Mouse (Mus musculus): ENCODE measurements around the gene Zfp12. TPM values are rescaled to one million over a fixed set of nuclear protein-coding genes. Genes with fewer than 3 reads are reported as not detected.
"Not testable (repeated sequence)": the region's sequence is repeated elsewhere in the genome, so short reads cannot be mapped to it uniquely, and the experiment has no call there.

Gene Zfp12
- polyA plus RNA-seq (2016; fragmentation: Nextera tagmentation; extraction: Ambion mirVana), result 19.5 and 22.2 TPM in 2 replicates

GRCm38 (mm10) chr5:143235028-143235693, at the start of gene Zfp12:
TSS of gene Zfp12 (plus strand) at chr5:143235163.
- DNase-seq (ENCODE audit: low spot score), result peak; percentile 94
- Histone ChIP-seq H3K4me3 (peak within 1 kb of the TSS; percentile 81), H3K27ac (peak within 1 kb of the TSS; percentile 96), H3K36me3 (peaks cover 35% of the 10 kb centered on the region), H3K27me3 (ENCODE audit: low read depth, poor library complexity, severe bottlenecking) (no peaks in the 10 kb centered on the region), H3K9me3 (replicated peaks) (no peaks in the 10 kb centered on the region), H3K4me1 (peaks cover 26% of the 10 kb centered on the region)
- under 1% methylated on average over 58 of the region's 58 CpGs for WGBS

- not testable (repeated sequence) for H3K4me3 ChIP-seq; DNase-seq (ENCODE audit: low spot score); H3K36me3 ChIP-seq; H3K27ac ChIP-seq; H3K27me3 ChIP-seq (ENCODE audit: low read depth, poor library complexity, severe bottlenecking); H3K4me1 ChIP-seq; H3K9me3 ChIP-seq (replicated peaks)
- 82% methylated on average over 1 of the region's 1 CpGs for WGBS
These were observed 46.9 kb upstream of the Zfp12 start for GRCm38 (mm10) chr5:143188014-143188413.

GRCm38 (mm10) chr5:143192806-143193205, 42.2 kb upstream of the Zfp12 start:
- H3K9me3 ChIP-seq (replicated peaks), result no peaks in the 10 kb centered on the region
- no peaks in the 10 kb centered on the region for H3K36me3 ChIP-seq
- WGBS, result 91% methylated on average over 8 of the region's 8 CpGs
- no peaks in the 10 kb centered on the region for H3K27me3 ChIP-seq (ENCODE audit: low read depth, poor library complexity, severe bottlenecking)
- H3K27ac ChIP-seq, result no peak overlapping the region
- DNase-seq (ENCODE audit: low spot score), result no peak
- H3K4me1 ChIP-seq, result no peaks in the 10 kb centered on the region
- no peak overlapping the region for H3K4me3 ChIP-seq

GRCm38 (mm10) chr5:143194747-143195146, 40.2 kb upstream of the Zfp12 start:
- 67% methylated on average over 8 of the region's 8 CpGs for WGBS
- not testable (repeated sequence) for H3K27me3 ChIP-seq (ENCODE audit: low read depth, poor library complexity, severe bottlenecking); H3K9me3 ChIP-seq (replicated peaks); H3K4me1 ChIP-seq; H3K27ac ChIP-seq; H3K4me3 ChIP-seq; DNase-seq (ENCODE audit: low spot score); H3K36me3 ChIP-seq

GRCm38 (mm10) chr5:143195166-143195565, 39.8 kb upstream of the Zfp12 start:
- Histone ChIP-seq H3K4me1 (no peaks in the 10 kb centered on the region), H3K36me3 (no peaks in the 10 kb centered on the region), H3K9me3 (replicated peaks) (no peaks in the 10 kb centered on the region), H3K27me3 (ENCODE audit: low read depth, poor library complexity, severe bottlenecking) (no peaks in the 10 kb centered on the region), H3K4me3 (no peak overlapping the region), H3K27ac (no peak overlapping the region)
- no peak for DNase-seq (ENCODE audit: low spot score)
- 75% methylated on average over 2 of the region's 2 CpGs for WGBS

- WGBS, result 93% methylated on average over 4 of the region's 4 CpGs
- Histone ChIP-seq H3K27me3 (ENCODE audit: low read depth, poor library complexity, severe bottlenecking) (no peaks in the 10 kb centered on the region), H3K27ac (no peak overlapping the region), H3K36me3 (no peaks in the 10 kb centered on the region), H3K4me1 (no peaks in the 10 kb centered on the region), H3K4me3 (no peak overlapping the region), H3K9me3 (replicated peaks) (no peaks in the 10 kb centered on the region)
- no peak for DNase-seq (ENCODE audit: low spot score)
These were observed 38.5 kb upstream of the Zfp12 start for GRCm38 (mm10) chr5:143196506-143196905.

- Histone ChIP-seq H3K27me3 (ENCODE audit: low read depth, poor library complexity, severe bottlenecking) (no peaks in the 10 kb centered on the region), H3K9me3 (replicated peaks) (peaks cover 6% of the 10 kb centered on the region; the same call in 1 of the 2 replicates), H3K4me3 (no peak overlapping the region), H3K4me1 (no peaks in the 10 kb centered on the region), H3K27ac (no peak overlapping the region), H3K36me3 (no peaks in the 10 kb centered on the region)
- 78% methylated on average over 3 of the region's 3 CpGs for WGBS
- no peak for DNase-seq (ENCODE audit: low spot score)
These were observed 29.9 kb upstream of the Zfp12 start for GRCm38 (mm10) chr5:143205015-143205414.

GRCm38 (mm10) chr5:143213832-143214231, 21.1 kb upstream of the Zfp12 start:
- no peak for DNase-seq (ENCODE audit: low spot score)
- no peaks in the 10 kb centered on the region for H3K27me3 ChIP-seq (ENCODE audit: low read depth, poor library complexity, severe bottlenecking)
- H3K4me1 ChIP-seq, result no peaks in the 10 kb centered on the region
- H3K36me3 ChIP-seq, result no peaks in the 10 kb centered on the region
- peaks cover 2% of the 10 kb centered on the region; the same call in 1 of the 2 replicates for H3K9me3 ChIP-seq (replicated peaks)
- H3K27ac ChIP-seq, result no peak overlapping the region
- H3K4me3 ChIP-seq, result no peak overlapping the region
- WGBS, result 68% methylated on average over 2 of the region's 2 CpGs

GRCm38 (mm10) chr5:143220996-143221395, 14.0 kb upstream of the Zfp12 start:
- no peaks in the 10 kb centered on the region for H3K27me3 ChIP-seq (ENCODE audit: low read depth, poor library complexity, severe bottlenecking)
- no peaks in the 10 kb centered on the region for H3K4me1 ChIP-seq
- no peak for DNase-seq (ENCODE audit: low spot score)
- H3K4me3 ChIP-seq, result no peak overlapping the region
- no peaks in the 10 kb centered on the region for H3K36me3 ChIP-seq
- H3K27ac ChIP-seq, result no peak overlapping the region
- H3K9me3 ChIP-seq (replicated peaks), result no peaks in the 10 kb centered on the region
- 83% methylated on average over 5 of the region's 5 CpGs for WGBS

- WGBS, result 78% methylated on average over 1 of the region's 1 CpGs
- Histone ChIP-seq H3K9me3 (replicated peaks) (no peaks in the 10 kb centered on the region), H3K27ac (no peak overlapping the region), H3K4me3 (no peak overlapping the region), H3K4me1 (no peaks in the 10 kb centered on the region), H3K27me3 (ENCODE audit: low read depth, poor library complexity, severe bottlenecking) (no peaks in the 10 kb centered on the region), H3K36me3 (no peaks in the 10 kb centered on the region)
- no peak for DNase-seq (ENCODE audit: low spot score)
These were observed 12.7 kb upstream of the Zfp12 start for GRCm38 (mm10) chr5:143222287-143222686.

- WGBS, result 88% methylated on average over 3 of the region's 3 CpGs
- no peaks in the 10 kb centered on the region for H3K27me3 ChIP-seq (ENCODE audit: low read depth, poor library complexity, severe bottlenecking)
- H3K9me3 ChIP-seq (replicated peaks), result no peaks in the 10 kb centered on the region
- H3K4me1 ChIP-seq, result no peaks in the 10 kb centered on the region
- H3K27ac ChIP-seq, result no peak within 1 kb of the TSS
- no peak for DNase-seq (ENCODE audit: low spot score)
- no peak within 1 kb of the TSS for H3K4me3 ChIP-seq
- no peaks in the 10 kb centered on the region for H3K36me3 ChIP-seq
These were observed 8.2 kb upstream of the Zfp12 start, which contains the start of gene Spdye4a for GRCm38 (mm10) chr5:143226790-143227189. TSS of gene Spdye4a (minus strand) at chr5:143226890.

- Histone ChIP-seq H3K36me3 (peaks cover 44% of the 10 kb centered on the region), H3K4me3 (peak overlapping the region; percentile 81), H3K27me3 (ENCODE audit: low read depth, poor library complexity, severe bottlenecking) (no peaks in the 10 kb centered on the region), H3K4me1 (peaks cover 26% of the 10 kb centered on the region), H3K27ac (peak overlapping the region; percentile 96; the same call in 1 of the 2 replicates), H3K9me3 (replicated peaks) (no peaks in the 10 kb centered on the region)
- 61% methylated on average over 9 of the region's 9 CpGs for WGBS
- DNase-seq (ENCODE audit: low spot score), result no peak
These were observed 1.1 kb downstream of the Zfp12 start for GRCm38 (mm10) chr5:143236036-143236435.

GRCm38 (mm10) chr5:143244926-143245325, 10.0 kb downstream of the Zfp12 start:
- no peak for DNase-seq (ENCODE audit: low spot score)
- H3K27me3 ChIP-seq (ENCODE audit: low read depth, poor library complexity, severe bottlenecking), result peaks cover 4% of the 10 kb centered on the region; the same call in 1 of the 2 replicates
- no peak overlapping the region for H3K4me3 ChIP-seq
- 97% methylated on average over 26 of the region's 26 CpGs for WGBS
- H3K27ac ChIP-seq, result no peak overlapping the region
- no peaks in the 10 kb centered on the region for H3K9me3 ChIP-seq (replicated peaks)
- H3K36me3 ChIP-seq, result peaks cover 99% of the 10 kb centered on the region
- H3K4me1 ChIP-seq, result no peaks in the 10 kb centered on the region

- no peak for DNase-seq (ENCODE audit: low spot score)
- Histone ChIP-seq H3K27me3 (ENCODE audit: low read depth, poor library complexity, severe bottlenecking) (peaks cover 75% of the 10 kb centered on the region), H3K4me1 (peaks cover 26% of the 10 kb centered on the region), H3K36me3 (peaks cover 74% of the 10 kb centered on the region), H3K4me3 (no peak overlapping the region), H3K9me3 (replicated peaks) (no peaks in the 10 kb centered on the region), H3K27ac (no peak overlapping the region)
- 42% methylated on average over 6 of the region's 6 CpGs for WGBS
These were observed 17.1 kb downstream of the Zfp12 start for GRCm38 (mm10) chr5:143252039-143252438.

Measured in limb, embryonic 10.5 days (tissue).